Mouse (Mus musculus) neural tube, embryonic 14.5 days (tissue): Measurements from ENCODE around the gene Emp1. TPM values are rescaled to one million over a fixed set of nuclear protein-coding genes. Genes with fewer than 3 reads are reported as not detected.

Source experiments
- ATAC-seq: fragments of 200-750 bp; cut with Nextera tagmentation; 2 replicates; pipeline ENCODE4 v1.8.0; 2017; ENCODE audit warnings: low read depth, mild to moderate bottlenecking, moderate TSS enrichment, moderate library complexity
- H3K27ac ChIP-seq: fragments of 300-500 bp; sonication (generic); 2 replicates; pipeline ENCODE4 v1.5.1; 2014; ENCODE audit warnings: low read depth, mild to moderate bottlenecking, control low read depth, low read length, moderate library complexity, mixed read lengths
- H3K27me3 ChIP-seq: fragments of 300-500 bp; sonication (generic); 2 replicates; pipeline ENCODE4 v1.6.1; 2014; ENCODE audit warnings: low read length; ENCODE audit not compliant: control insufficient read depth, insufficient read depth
- H3K36me3 ChIP-seq: fragments of 300-500 bp; sonication (generic); 2 replicates; pipeline ENCODE4 v1.6.1; 2014; ENCODE audit warnings: low read length, mixed read lengths; ENCODE audit not compliant: control insufficient read depth, insufficient read depth
- H3K4me1 ChIP-seq: fragments of 300-500 bp; sonication (generic); 2 replicates; pipeline ENCODE4 v1.6.1; 2014; ENCODE audit warnings: low read length; ENCODE audit not compliant: control insufficient read depth, insufficient read depth
- H3K4me2 ChIP-seq: fragments of 300-500 bp; sonication (generic); 2 replicates; pipeline ENCODE4 v1.6.1; 2014; ENCODE audit warnings: mild to moderate bottlenecking, low read depth, low read length, control low read depth
- H3K4me3 ChIP-seq: fragments of 300-500 bp; sonication (generic); 2 replicates; pipeline ENCODE4 v1.5.1; 2014; ENCODE audit warnings: low read depth, low read length, control low read depth, mixed read lengths
- H3K9ac ChIP-seq: fragments of 300-500 bp; sonication (generic); replicated peaks from 2 replicates; pipeline ENCODE4 v1.6.1; 2014; ENCODE audit warnings: low read depth, mild to moderate bottlenecking, control low read depth, low read length, mixed read lengths
- H3K9me3 ChIP-seq: fragments of 300-500 bp; sonication (generic); 2 replicates; pipeline ENCODE4 v1.6.1; 2016; ENCODE audit warnings: low read length; ENCODE audit not compliant: control insufficient read depth
- WGBS: fragments of 180-500 bp; shearing (Covaris S2); extraction: QIAGEN DNeasy Blood & Tissue Kit; methylation state at CpG from one replicate; pipeline ENCODE4 v1.1.7; 2014; 5-methylcytosine and 5-hydroxymethylcytosine counted together
- polyA plus RNA-seq: library from polyadenylated mRNA; unstranded; fragments of >200 nt; fragmentation: Nextera tagmentation; extraction: Ambion mirVana; gene quantifications from 2 replicates; pipeline ENCODE4 v1.2.1, GENCODE M21; 2014

The Emp1 gene
- polyA plus RNA-seq, 1 experiment from 2014 or later, result 2.0 TPM

GRCm38 (mm10) chr6:135331916-135332315, 30.4 kb upstream of the Emp1 start:
- no peak overlapping the region for H3K27ac ChIP-seq
- H3K4me1 ChIP-seq, result peaks cover 9% of the 10 kb centered on the region; the same call in 1 of the 2 replicates
- no peak overlapping the region for H3K4me3 ChIP-seq
- H3K9ac ChIP-seq, result no peak overlapping the region
- H3K27me3 ChIP-seq, result no peaks in the 10 kb centered on the region
- 88% methylated on average over 4 of the region's 4 CpGs for WGBS
- H3K36me3 ChIP-seq, result no peaks in the 10 kb centered on the region
- no peak for ATAC-seq
- H3K9me3 ChIP-seq, result no peaks in the 10 kb centered on the region
- H3K4me2 ChIP-seq, result no peak overlapping the region

GRCm38 (mm10) chr6:135332737-135333281, 29.5 kb upstream of the Emp1 start:
- Histone ChIP-seq H3K27ac (0 out of 2 replicates have a peak overlapping the region, but pooled peaks have one; percentile 55), H3K27me3 (no peaks in the 10 kb centered on the region), H3K4me2 (peak overlapping the region; percentile 21; the same call in 1 of the 2 replicates), H3K4me1 (peaks cover 9% of the 10 kb centered on the region; the same call in 1 of the 2 replicates), H3K9ac (no peak overlapping the region), H3K4me3 (no peak overlapping the region), H3K36me3 (no peaks in the 10 kb centered on the region), H3K9me3 (no peaks in the 10 kb centered on the region)
- 14% methylated on average over 10 of the region's 10 CpGs for WGBS
- ATAC-seq, result peak; percentile 60

- Histone ChIP-seq H3K4me2 (no peak overlapping the region), H3K36me3 (no peaks in the 10 kb centered on the region), H3K4me1 (peaks cover 9% of the 10 kb centered on the region; the same call in 1 of the 2 replicates), H3K4me3 (no peak overlapping the region), H3K27ac (peak overlapping the region; percentile 28; the same call in 1 of the 2 replicates), H3K27me3 (no peaks in the 10 kb centered on the region), H3K9ac (no peak overlapping the region), H3K9me3 (no peaks in the 10 kb centered on the region)
- WGBS, result 48% methylated on average over 5 of the region's 5 CpGs
- ATAC-seq, result no peak
Observed at GRCm38 (mm10) chr6:135333994-135334651, 28.2 kb upstream of the Emp1 start.

- no peak overlapping the region for H3K4me3 ChIP-seq
- H3K36me3 ChIP-seq, result no peaks in the 10 kb centered on the region
- H3K4me1 ChIP-seq, result peaks cover 9% of the 10 kb centered on the region; the same call in 1 of the 2 replicates
- WGBS, result 89% methylated on average over 8 of the region's 8 CpGs
- no peak for ATAC-seq
- H3K27ac ChIP-seq, result no peak overlapping the region
- H3K9ac ChIP-seq, result no peak overlapping the region
- no peaks in the 10 kb centered on the region for H3K27me3 ChIP-seq
- no peak overlapping the region for H3K4me2 ChIP-seq
- no peaks in the 10 kb centered on the region for H3K9me3 ChIP-seq
Observed at GRCm38 (mm10) chr6:135336376-135336775, 26.0 kb upstream of the Emp1 start.

DNA sequence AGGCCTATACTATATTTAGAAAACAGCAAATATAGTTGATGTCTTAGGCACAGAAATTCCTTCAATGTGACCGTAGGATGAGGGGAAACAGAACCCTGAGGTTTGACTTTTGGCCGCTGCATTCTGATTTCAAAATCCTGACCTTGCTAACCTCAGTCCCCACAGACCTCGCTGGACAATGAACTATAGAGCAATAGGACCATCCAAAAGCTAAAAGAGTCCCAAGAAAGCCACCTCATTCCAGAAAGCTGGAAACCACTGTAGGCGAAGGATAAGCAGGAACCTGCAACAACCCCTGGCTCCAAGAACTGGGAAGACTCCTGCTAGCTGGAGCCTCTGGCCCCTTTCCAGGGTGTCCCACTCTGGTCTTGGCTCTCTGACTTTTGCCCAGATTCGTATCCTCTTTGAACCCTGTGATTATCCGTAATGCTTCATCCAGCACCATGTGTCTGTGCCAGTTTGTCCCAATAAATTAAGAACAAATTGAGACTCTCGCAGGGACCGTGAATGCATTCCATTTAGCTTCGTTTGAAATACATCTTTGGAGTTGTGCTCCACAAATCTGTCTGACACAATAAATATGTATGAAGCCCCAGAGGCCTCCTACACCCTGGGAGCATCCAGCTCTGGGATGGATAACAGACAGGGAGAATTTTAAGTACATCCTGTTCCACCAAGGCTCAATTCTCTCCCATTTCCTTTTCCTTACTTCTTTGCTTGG, 21.8 kb upstream of the Emp1 start:
- ATAC-seq, result no peak
- H3K36me3 ChIP-seq, result no peaks in the 10 kb centered on the region
- H3K27ac ChIP-seq, result no peak overlapping the region
- H3K4me3 ChIP-seq, result no peak overlapping the region
- no peaks in the 10 kb centered on the region for H3K27me3 ChIP-seq
- H3K4me2 ChIP-seq, result no peak overlapping the region
- H3K9ac ChIP-seq, result no peak overlapping the region
- WGBS, result 54% methylated on average over 9 of the region's 9 CpGs
- no peaks in the 10 kb centered on the region for H3K9me3 ChIP-seq
- H3K4me1 ChIP-seq, result no peaks in the 10 kb centered on the region

DNA sequence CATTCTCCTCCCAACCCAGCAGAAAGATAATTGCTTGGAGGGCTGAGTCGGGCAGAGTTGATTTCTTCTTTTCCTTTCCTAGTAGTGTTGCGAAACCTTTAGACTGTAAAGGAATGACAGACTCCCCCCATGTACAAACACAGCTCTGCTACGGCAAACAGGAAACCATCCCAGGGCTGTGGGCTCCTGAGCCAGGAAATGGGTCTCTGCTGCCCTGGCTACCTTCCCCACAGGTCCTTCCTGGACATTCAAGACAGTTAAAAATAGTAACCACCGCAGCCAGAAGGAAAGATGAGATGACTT, 21.3 kb upstream of the Emp1 start:
- no peaks in the 10 kb centered on the region for H3K27me3 ChIP-seq
- no peaks in the 10 kb centered on the region for H3K4me1 ChIP-seq
- WGBS, result 78% methylated on average over 4 of the region's 4 CpGs
- H3K4me2 ChIP-seq, result no peak overlapping the region
- no peak for ATAC-seq
- no peak overlapping the region for H3K9ac ChIP-seq
- no peaks in the 10 kb centered on the region for H3K9me3 ChIP-seq
- H3K27ac ChIP-seq, result no peak overlapping the region
- no peak overlapping the region for H3K4me3 ChIP-seq
- no peaks in the 10 kb centered on the region for H3K36me3 ChIP-seq

DNA sequence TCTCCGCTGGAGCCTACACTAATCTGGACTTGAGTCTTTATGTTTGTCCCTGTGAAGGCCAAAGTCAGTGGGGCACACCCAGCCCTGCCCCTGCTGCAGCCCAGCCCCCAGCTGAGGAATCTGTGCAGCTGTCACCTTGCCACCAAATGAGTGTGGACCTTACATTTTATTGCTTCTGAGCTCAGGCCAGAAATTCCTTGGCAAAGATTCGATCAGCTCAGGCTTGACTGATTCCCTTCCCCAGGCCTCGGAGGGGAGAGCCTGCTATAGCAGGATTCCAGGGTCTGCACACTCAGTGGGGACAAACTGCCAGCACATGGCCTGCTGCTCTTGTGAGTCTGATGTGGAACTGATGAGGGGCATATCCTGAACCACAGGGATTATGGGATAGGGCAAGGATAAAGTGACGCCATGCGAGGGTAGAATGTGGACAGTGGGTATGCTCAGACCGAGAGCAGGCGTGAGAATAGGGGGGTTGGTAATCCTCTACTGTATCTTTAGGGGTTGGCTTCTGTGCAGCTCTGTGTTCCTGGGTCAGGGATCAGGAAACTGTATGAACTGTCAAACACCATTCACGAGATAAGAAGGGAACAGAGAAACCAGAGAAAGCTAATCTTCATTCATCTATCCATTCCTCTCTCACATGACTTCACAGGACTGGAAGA, 10.6 kb upstream of the Emp1 start:
- no peak overlapping the region for H3K4me3 ChIP-seq
- WGBS, result 54% methylated on average over 8 of the region's 8 CpGs
- H3K9ac ChIP-seq, result no peak overlapping the region
- peak; percentile 83 for ATAC-seq
- no peaks in the 10 kb centered on the region for H3K36me3 ChIP-seq
- no peak overlapping the region for H3K27ac ChIP-seq
- H3K27me3 ChIP-seq, result no peaks in the 10 kb centered on the region
- H3K4me1 ChIP-seq, result no peaks in the 10 kb centered on the region
- no peak overlapping the region for H3K4me2 ChIP-seq
- H3K9me3 ChIP-seq, result no peaks in the 10 kb centered on the region

- ATAC-seq, result no peak
- H3K4me1 ChIP-seq, result no peaks in the 10 kb centered on the region
- no peak overlapping the region for H3K4me3 ChIP-seq
- no peaks in the 10 kb centered on the region for H3K36me3 ChIP-seq
- H3K9ac ChIP-seq, result no peak overlapping the region
- no peaks in the 10 kb centered on the region for H3K27me3 ChIP-seq
- H3K27ac ChIP-seq, result no peak overlapping the region
- no peak overlapping the region for H3K4me2 ChIP-seq
- no peaks in the 10 kb centered on the region for H3K9me3 ChIP-seq
- 73% methylated on average over 4 of the region's 4 CpGs for WGBS
Observed at GRCm38 (mm10) chr6:135352537-135352936, 9.8 kb upstream of the Emp1 start.

DNA sequence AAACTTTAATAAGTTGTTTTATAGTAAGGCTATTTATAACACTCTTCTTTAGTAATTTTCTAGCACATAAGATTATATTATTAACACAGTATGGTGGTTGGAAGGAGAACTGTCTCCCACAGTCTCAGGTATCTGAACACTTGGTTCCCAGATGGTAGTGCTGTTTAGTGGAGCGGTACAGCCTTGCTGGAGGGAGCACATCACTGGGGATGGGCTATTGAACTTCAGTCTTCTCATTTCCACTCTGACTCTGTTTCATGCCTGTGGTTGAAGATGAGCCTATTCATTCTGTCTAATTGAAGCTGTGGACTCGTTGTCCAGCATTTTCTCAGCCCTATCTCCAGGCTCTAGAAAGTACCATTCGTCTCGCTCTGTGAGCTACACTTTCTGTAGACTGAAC, 7.4 kb upstream of the Emp1 start:
- Histone ChIP-seq H3K4me1 (no peaks in the 10 kb centered on the region), H3K4me3 (no peak overlapping the region), H3K9ac (no peak overlapping the region), H3K9me3 (no peaks in the 10 kb centered on the region), H3K27me3 (no peaks in the 10 kb centered on the region), H3K27ac (no peak overlapping the region), H3K36me3 (no peaks in the 10 kb centered on the region), H3K4me2 (no peak overlapping the region)
- ATAC-seq, result no peak
- 89% methylated on average over 4 of the region's 4 CpGs for WGBS
